Mouse (Mus musculus) stomach, postnatal 0 days (tissue): ENCODE data around the gene Slc44a4. TPM values are rescaled to one million over a fixed set of nuclear protein-coding genes. Genes with fewer than 3 reads are reported as not detected.
A peak's percentile ranks its signal among the peaks of the same experiment; 100 is the strongest.

ENCODE experiments used
- ATAC-seq: fragments of 200-750 bp; cut with Nextera tagmentation; 2 replicates; pipeline ENCODE4 v1.8.0; 2017; ENCODE audit not compliant: low FRiP score, low TSS enrichment
- DNase-seq: peaks from one replicate; pipeline ENCODE4 v3.0.0-alpha.2; 2016; ENCODE audit warnings: low spot score
- H3K27ac ChIP-seq: fragments of 300-500 bp; sonication (generic); replicated peaks from 2 replicates; pipeline ENCODE4 v1.5.1; 2014; ENCODE audit warnings: mild to moderate bottlenecking, control low read depth
- H3K27me3 ChIP-seq: fragments of 300-500 bp; sonication (generic); 2 replicates; pipeline ENCODE4 v1.6.1; 2014; ENCODE audit warnings: low read length; ENCODE audit not compliant: control insufficient read depth, insufficient read depth
- H3K36me3 ChIP-seq: fragments of 300-500 bp; sonication (generic); 2 replicates; pipeline ENCODE4 v1.6.1; 2014; ENCODE audit warnings: low read length, mixed read lengths; ENCODE audit not compliant: control insufficient read depth, insufficient read depth
- H3K4me1 ChIP-seq: fragments of 300-500 bp; sonication (generic); replicated peaks from 2 replicates; pipeline ENCODE4 v1.6.1; 2014; ENCODE audit warnings: antibody characterized with exemption; ENCODE audit not compliant: control insufficient read depth, insufficient read depth
- H3K4me2 ChIP-seq: fragments of 300-500 bp; sonication (generic); replicated peaks from 2 replicates; pipeline ENCODE4 v1.6.1; 2014; ENCODE audit warnings: low read depth, mild to moderate bottlenecking, control low read depth, moderate library complexity
- H3K4me3 ChIP-seq: fragments of 300-500 bp; sonication (generic); 2 replicates; pipeline ENCODE4 v1.5.1; 2014; ENCODE audit warnings: low read depth, low read length, control low read depth
- H3K9ac ChIP-seq: fragments of 300-500 bp; sonication (generic); 2 replicates; pipeline ENCODE4 v1.6.1; 2014; ENCODE audit warnings: mild to moderate bottlenecking, low read length, control low read depth, mixed read lengths
- H3K9me3 ChIP-seq: fragments of 300-500 bp; sonication (generic); 2 replicates; pipeline ENCODE4 v1.6.1; 2016; ENCODE audit warnings: low read length; ENCODE audit not compliant: control insufficient read depth
- CTCF ChIP-seq: IDR thresholded peaks from 2 replicates; pipeline ENCODE4 v1.5.1; 2016; ENCODE audit warnings: antibody characterized with exemption, low read depth, mild to moderate bottlenecking, moderate library complexity
- EP300 ChIP-seq: optimal IDR thresholded peaks from 2 replicates; pipeline ENCODE3; 2016; ENCODE audit warnings: antibody characterized with exemption
- WGBS: fragments of 180-500 bp; shearing (Covaris S2); extraction: QIAGEN DNeasy Blood & Tissue Kit; methylation state at CpG from one replicate; pipeline ENCODE4 v1.1.7; 2014; 5-methylcytosine and 5-hydroxymethylcytosine counted together
- polyA plus RNA-seq: library from polyadenylated mRNA; unstranded; fragments of >200 nt; fragmentation: Nextera tagmentation; extraction: Ambion mirVana; gene quantifications from 2 replicates; pipeline ENCODE4 v1.2.1, GENCODE M21; 2015

Slc44a4 gene
- polyA plus RNA-seq, 1 experiment from 2014 or later, result 31.2 TPM

DNA sequence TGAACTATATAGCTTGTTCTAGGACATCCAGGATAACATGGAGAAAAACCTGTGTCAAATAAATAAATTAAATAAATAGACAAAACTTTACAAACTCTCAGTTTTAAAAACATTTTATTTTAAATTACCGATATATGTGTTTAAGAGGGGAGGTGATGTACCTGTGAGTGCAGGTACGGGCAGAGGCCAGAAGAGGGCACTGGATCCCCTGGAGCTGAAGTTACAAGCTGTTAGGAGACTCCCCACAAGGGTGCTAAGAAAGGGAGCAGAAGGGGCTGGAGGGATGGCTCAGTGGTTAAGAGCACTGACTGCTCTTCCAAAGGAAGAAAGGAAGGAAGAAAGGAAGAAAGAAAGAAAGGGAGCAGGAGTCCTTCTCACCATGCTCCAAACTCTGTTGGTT lies 22.9 kb upstream of the Slc44a4 start:
- no peaks in the 10 kb centered on the region for H3K9me3 ChIP-seq
- 93% methylated on average over 2 of the region's 2 CpGs for WGBS
- no peaks in the 10 kb centered on the region for H3K36me3 ChIP-seq
- DNase-seq (no peak), ATAC-seq (no peak)
- H3K27ac ChIP-seq, result no peak overlapping the region
- no peak overlapping the region for H3K4me3 ChIP-seq
- H3K27me3 ChIP-seq, result no peaks in the 10 kb centered on the region
- peak; percentile 38; the same call in 1 of the 2 replicates for TF ChIP-seq CTCF
- TF ChIP-seq EP300, result no peak
- H3K4me2 ChIP-seq, result no peak overlapping the region
- no peak overlapping the region for H3K9ac ChIP-seq
- H3K4me1 ChIP-seq, result no peaks in the 10 kb centered on the region

DNA sequence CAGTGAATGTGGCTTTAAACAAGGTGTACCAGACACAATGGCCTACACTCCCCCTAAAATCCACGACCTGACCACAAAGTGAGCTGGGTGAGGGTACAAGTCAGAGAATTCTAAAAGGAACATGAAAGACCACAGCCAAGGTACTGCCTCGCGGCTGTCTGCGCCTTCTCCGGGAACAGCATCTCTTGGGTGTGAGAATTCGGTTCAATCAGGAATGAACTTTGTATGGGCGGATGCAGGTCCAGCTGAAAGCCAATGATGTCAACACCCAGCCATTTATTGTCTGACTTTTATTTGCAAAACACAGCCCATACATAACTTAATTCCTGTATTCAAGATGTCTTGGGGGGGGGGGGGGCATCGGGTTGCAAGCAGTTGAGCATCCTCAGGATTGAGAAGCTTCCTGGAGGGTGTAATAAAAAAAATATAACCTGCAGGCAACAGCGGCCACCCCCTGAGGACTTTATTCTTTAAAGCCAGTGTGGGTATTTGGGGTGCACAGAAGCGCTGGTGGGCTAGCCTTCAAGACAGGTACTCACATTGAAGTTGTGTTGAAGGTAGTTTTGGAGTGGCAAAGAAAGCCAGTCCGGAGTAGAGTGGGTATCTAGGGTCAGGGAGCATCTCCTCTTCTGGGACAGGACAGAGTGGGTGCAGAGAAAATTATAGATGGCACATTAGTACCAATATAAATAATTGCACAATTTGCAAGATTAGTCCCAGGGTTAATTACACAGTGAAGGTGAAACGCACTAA lies 21.0 kb upstream of the Slc44a4 start:
- Histone ChIP-seq H3K4me3 (peak overlapping the region; percentile 75), H3K9ac (no peak overlapping the region), H3K27me3 (no peaks in the 10 kb centered on the region), H3K27ac (peak overlapping the region; percentile 80; the same call in 1 of the 2 replicates), H3K36me3 (no peaks in the 10 kb centered on the region), H3K4me1 (no peaks in the 10 kb centered on the region), H3K4me2 (peak overlapping the region; percentile 91; the same call in 1 of the 2 replicates), H3K9me3 (no peaks in the 10 kb centered on the region)
- TF ChIP-seq EP300, result no peak
- no peak for TF ChIP-seq CTCF
- no peak for ATAC-seq
- DNase-seq, result no peak
- WGBS, result 76% methylated on average over 12 of the region's 12 CpGs

DNA sequence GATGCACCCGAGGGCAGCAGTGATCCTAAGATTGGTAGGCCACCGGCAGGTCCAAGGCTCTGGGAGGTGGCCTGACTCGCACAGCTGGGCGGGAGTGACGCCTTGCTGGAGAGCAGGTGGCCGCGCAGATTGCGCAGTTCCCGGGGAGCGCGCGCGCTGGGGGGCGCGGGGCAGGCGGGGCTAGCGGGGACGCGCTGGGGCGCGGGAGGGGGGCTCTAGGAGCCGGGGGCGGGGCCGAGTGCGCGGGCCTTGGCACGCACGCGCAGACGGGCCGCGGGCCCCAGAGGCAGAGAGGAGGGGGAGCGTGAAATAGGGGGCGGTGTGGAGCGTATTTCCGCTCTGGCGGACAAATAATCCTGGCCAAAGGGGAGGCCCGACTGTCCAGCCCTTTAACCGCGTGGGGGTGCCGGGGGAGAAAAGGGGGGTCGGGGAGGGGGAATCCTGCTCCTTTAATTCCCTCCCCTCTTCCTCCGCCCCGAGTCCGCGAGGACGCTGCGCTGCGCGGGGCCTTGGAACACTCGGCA lies 20.1 kb upstream of the Slc44a4 start:
- DNase-seq, result peak; percentile 95
- ATAC-seq, result peak; percentile 88
- H3K36me3 ChIP-seq, result no peaks in the 10 kb centered on the region
- under 1% methylated on average over 17 of the region's 51 CpGs for WGBS
- peak overlapping the region; percentile 80 for H3K27ac ChIP-seq
- TF ChIP-seq CTCF (peak; percentile 49; the same call in 1 of the 2 replicates), EP300 (no peak)
- H3K9me3 ChIP-seq, result no peaks in the 10 kb centered on the region
- H3K27me3 ChIP-seq, result no peaks in the 10 kb centered on the region
- peak overlapping the region; percentile 75 for H3K4me3 ChIP-seq
- peak overlapping the region; percentile 91 for H3K4me2 ChIP-seq
- H3K4me1 ChIP-seq, result no peaks in the 10 kb centered on the region
- H3K9ac ChIP-seq, result peak overlapping the region; percentile 79

DNA sequence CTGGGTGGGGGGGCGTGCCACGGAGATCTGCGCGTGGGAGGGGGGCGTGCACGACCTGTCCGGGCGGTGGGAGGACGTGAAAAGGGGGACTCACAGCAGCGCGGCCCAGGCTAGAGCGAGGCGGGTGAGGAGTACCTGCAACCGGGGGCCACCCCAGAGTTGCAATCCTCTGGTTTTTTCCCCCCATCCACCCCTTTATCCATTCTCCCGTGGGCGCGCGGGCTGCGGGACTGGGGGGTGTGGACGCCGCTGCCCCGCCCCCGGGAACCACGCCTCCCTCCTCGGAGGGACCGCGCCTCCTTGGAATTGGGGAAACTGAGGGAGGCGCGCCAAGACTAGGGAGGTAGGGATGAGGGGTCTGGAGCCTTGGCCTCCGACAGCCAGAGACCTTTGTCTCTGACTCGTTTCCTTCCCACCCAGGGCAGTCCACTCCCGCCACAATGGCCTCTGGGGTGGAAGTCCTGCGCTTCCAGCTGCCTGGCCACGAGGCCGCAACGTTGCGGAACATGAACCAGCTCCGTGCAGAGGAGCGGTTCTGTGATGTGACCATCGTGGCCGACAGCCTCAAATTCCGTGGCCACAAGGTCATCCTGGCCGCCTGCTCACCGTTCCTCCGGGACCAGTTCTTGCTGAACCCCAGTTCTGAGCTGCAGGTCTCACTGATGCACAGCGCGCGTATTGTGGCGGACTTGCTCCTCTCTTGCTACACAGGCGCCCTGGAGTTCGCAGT lies 19.3 kb upstream of the Slc44a4 start:
- Histone ChIP-seq H3K9me3 (no peaks in the 10 kb centered on the region), H3K4me1 (no peaks in the 10 kb centered on the region), H3K36me3 (no peaks in the 10 kb centered on the region), H3K4me2 (peak overlapping the region; percentile 91), H3K9ac (peak overlapping the region; percentile 79), H3K27me3 (no peaks in the 10 kb centered on the region), H3K27ac (peak overlapping the region; percentile 80), H3K4me3 (peak overlapping the region; percentile 75)
- WGBS, result 12% methylated on average over 31 of the region's 51 CpGs
- TF ChIP-seq EP300 (no peak), CTCF (no peak)
- peak; percentile 4; the same call in 1 of the 2 replicates for ATAC-seq
- peak; percentile 59 for DNase-seq

DNA sequence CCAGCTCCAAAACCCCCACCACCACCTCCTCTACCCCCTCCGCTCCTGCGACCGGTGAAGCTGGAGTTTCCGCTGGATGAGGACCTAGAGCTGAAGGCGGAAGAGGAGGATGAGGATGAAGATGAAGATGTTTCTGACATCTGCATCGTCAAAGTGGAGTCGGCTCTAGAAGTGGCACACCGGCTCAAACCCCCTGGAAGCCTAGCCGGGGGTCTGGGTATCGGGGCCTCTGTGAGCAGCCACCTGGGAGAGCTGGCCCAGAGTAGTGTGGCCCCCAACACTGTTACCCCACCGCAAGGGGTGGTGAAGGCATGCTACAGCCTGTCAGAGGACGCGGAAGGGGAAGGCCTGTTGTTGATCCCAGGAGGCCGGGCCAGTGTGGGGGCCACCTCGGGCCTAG lies 18.5 kb upstream of the Slc44a4 start:
- 88% methylated on average over 15 of the region's 15 CpGs for WGBS
- no peak overlapping the region for H3K9ac ChIP-seq
- TF ChIP-seq CTCF (no peak), EP300 (no peak)
- DNase-seq (no peak), ATAC-seq (no peak)
- no peaks in the 10 kb centered on the region for H3K27me3 ChIP-seq
- H3K4me1 ChIP-seq, result no peaks in the 10 kb centered on the region
- H3K9me3 ChIP-seq, result no peaks in the 10 kb centered on the region
- no peak overlapping the region for H3K4me2 ChIP-seq
- no peaks in the 10 kb centered on the region for H3K36me3 ChIP-seq
- H3K4me3 ChIP-seq, result no peak overlapping the region
- no peak overlapping the region for H3K27ac ChIP-seq
